Mouse (Mus musculus) liver, postnatal 0 days (tissue): Measurements from ENCODE around the gene Miga1. TPM values are rescaled to one million over a fixed set of nuclear protein-coding genes. Genes with fewer than 3 reads are reported as not detected.
"Not testable (repeated sequence)": the region's sequence is repeated elsewhere in the genome, so short reads cannot be mapped to it uniquely, and the experiment has no call there.

Experiments
- ATAC-seq: fragments of 200-750 bp; cut with Nextera tagmentation; 2 replicates; pipeline ENCODE4 v1.8.0; 2017; ENCODE audit warnings: mild to moderate bottlenecking, moderate library complexity
- DNase-seq: peaks from one replicate; pipeline ENCODE4 v3.0.0-alpha.2; 2016
- H3K27ac ChIP-seq: fragments of 300-500 bp; sonication (generic); 2 replicates; pipeline ENCODE4 v1.5.1; 2014; ENCODE audit warnings: antibody characterized with exemption, moderate library complexity, mild to moderate bottlenecking, low read depth
- H3K27me3 ChIP-seq: fragments of 300-500 bp; sonication (generic); 2 replicates; pipeline ENCODE4 v1.6.1; 2014; ENCODE audit warnings: low read length, control low read depth, mixed read lengths; ENCODE audit not compliant: insufficient read depth
- H3K36me3 ChIP-seq: fragments of 300-500 bp; sonication (generic); replicated peaks from 2 replicates; pipeline ENCODE4 v1.6.1; 2014; ENCODE audit warnings: mild to moderate bottlenecking, control low read depth, low read length, moderate library complexity, mixed read lengths; ENCODE audit not compliant: insufficient read depth
- H3K4me1 ChIP-seq: fragments of 300-500 bp; sonication (generic); 2 replicates; pipeline ENCODE4 v1.6.1; 2014; ENCODE audit warnings: antibody characterized with exemption, mild to moderate bottlenecking, control low read depth; ENCODE audit not compliant: insufficient read depth
- H3K4me2 ChIP-seq: fragments of 300-500 bp; sonication (generic); 2 replicates; pipeline ENCODE4 v1.6.1; 2014; ENCODE audit warnings: low read depth, mild to moderate bottlenecking, low read length, moderate library complexity, mixed read lengths
- H3K4me3 ChIP-seq: fragments of 300-500 bp; sonication (generic); 2 replicates; pipeline ENCODE4 v1.5.1; 2014; ENCODE audit warnings: low read depth, low read length
- H3K9ac ChIP-seq: fragments of 300-500 bp; sonication (generic); replicated peaks from 2 replicates; pipeline ENCODE4 v1.6.1; 2014; ENCODE audit warnings: mild to moderate bottlenecking, moderate library complexity
- H3K9me3 ChIP-seq: fragments of 300-500 bp; sonication (generic); 2 replicates; pipeline ENCODE4 v1.6.1; 2016; ENCODE audit warnings: mild to moderate bottlenecking, control low read depth, low read length, mixed read lengths
- CTCF ChIP-seq: sonication (generic); IDR thresholded peaks from 2 replicates; pipeline ENCODE4 v1.5.1; 2016; ENCODE audit warnings: antibody characterized with exemption, low read depth
- EP300 ChIP-seq: IDR thresholded peaks from 2 replicates; pipeline ENCODE4 v1.6.1; 2016; ENCODE audit warnings: antibody characterized with exemption, low read depth, mild to moderate bottlenecking
- WGBS: fragments of 180-500 bp; shearing (Covaris S2); extraction: QIAGEN DNeasy Blood & Tissue Kit; methylation state at CpG from one replicate; pipeline ENCODE4 v1.1.7; 2014; ENCODE audit not compliant: insufficient replicate concordance; 5-methylcytosine and 5-hydroxymethylcytosine counted together
- polyA plus RNA-seq: library from polyadenylated mRNA; unstranded; fragments of >200 nt; fragmentation: Nextera tagmentation; extraction: Ambion mirVana; gene quantifications from 2 replicates; pipeline ENCODE4 v1.2.1, GENCODE M21; 2015

Gene Miga1
- polyA plus RNA-seq, 1 experiment from 2014 or later = 3.2 TPM

- no peaks in the 10 kb centered on the region for H3K27me3 ChIP-seq
- no peak overlapping the region for H3K4me3 ChIP-seq
- no peak overlapping the region for H3K27ac ChIP-seq
- H3K4me1 ChIP-seq = no peaks in the 10 kb centered on the region; the same call in 1 of the 2 replicates
- ATAC-seq (peak; percentile 95), DNase-seq (peak; percentile 85)
- no peaks in the 10 kb centered on the region for H3K9me3 ChIP-seq
- H3K4me2 ChIP-seq = no peak overlapping the region
- H3K9ac ChIP-seq = no peak overlapping the region
- TF ChIP-seq CTCF (peak; percentile 100), EP300 (no peak)
- WGBS = 11% methylated on average over 7 of the region's 7 CpGs
- peaks cover under 1% of the 10 kb centered on the region; the same call in 1 of the 2 replicates for H3K36me3 ChIP-seq
Observed at GRCm38 (mm10) chr3:152315613-152316012, 24.6 kb downstream of the Miga1 start.

DNA sequence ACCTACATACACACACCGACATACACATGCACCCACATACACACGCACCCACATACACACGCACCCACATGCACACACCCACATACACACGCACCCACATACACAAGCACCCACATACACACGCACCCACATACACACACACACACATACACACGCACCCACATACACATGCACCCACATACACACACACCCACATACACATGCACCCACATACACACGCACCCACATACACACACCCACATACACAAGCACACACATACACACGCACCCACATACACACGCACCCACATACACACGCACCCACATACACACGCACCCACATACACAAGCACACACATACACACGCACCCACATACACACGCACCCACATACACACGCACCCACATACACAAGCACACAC is 25.5 kb downstream of the Miga1 start:
- not testable (repeated sequence) for H3K9ac ChIP-seq, H3K4me2 ChIP-seq, DNase-seq, H3K4me1 ChIP-seq, H3K36me3 ChIP-seq, ATAC-seq, H3K27ac ChIP-seq, H3K9me3 ChIP-seq, H3K4me3 ChIP-seq, H3K27me3 ChIP-seq
- 74% methylated on average over 14 of the region's 14 CpGs for WGBS

- Histone ChIP-seq H3K9ac (no peak overlapping the region), H3K9me3 (no peaks in the 10 kb centered on the region), H3K27me3 (no peaks in the 10 kb centered on the region), H3K27ac (0 out of 2 replicates have a peak overlapping the region, but pooled peaks have one; percentile 23), H3K36me3 (no peaks in the 10 kb centered on the region; the same call in 1 of the 2 replicates), H3K4me2 (no peak overlapping the region), H3K4me3 (no peak overlapping the region), H3K4me1 (peaks cover 6% of the 10 kb centered on the region)
- TF ChIP-seq CTCF (no peak), EP300 (no peak)
- no peak for ATAC-seq
- no peak for DNase-seq
- WGBS = 88% methylated on average over 9 of the region's 9 CpGs
Observed at GRCm38 (mm10) chr3:152309250-152309645, 31.0 kb downstream of the Miga1 start.

- Histone ChIP-seq H3K4me1 (peaks cover 6% of the 10 kb centered on the region), H3K36me3 (no peaks in the 10 kb centered on the region; the same call in 1 of the 2 replicates), H3K9me3 (no peaks in the 10 kb centered on the region), H3K4me2 (no peak overlapping the region), H3K27ac (peak overlapping the region; percentile 23; the same call in 1 of the 2 replicates), H3K4me3 (no peak overlapping the region), H3K9ac (no peak overlapping the region), H3K27me3 (no peaks in the 10 kb centered on the region)
- 33% methylated on average over 10 of the region's 10 CpGs for WGBS
- no peak for DNase-seq
- ATAC-seq = peak; percentile 67
- TF ChIP-seq CTCF (no peak), EP300 (no peak)
Observed at GRCm38 (mm10) chr3:152308485-152309249, 31.5 kb downstream of the Miga1 start.

GRCm38 (mm10) chr3:152305971-152306370 is 34.2 kb downstream of the Miga1 start:
- TF ChIP-seq EP300 (no peak), CTCF (no peak)
- WGBS = 80% methylated on average over 4 of the region's 4 CpGs
- no peak for ATAC-seq

GRCm38 (mm10) chr3:152305080-152305479 is 35.1 kb downstream of the Miga1 start:
- Histone ChIP-seq H3K4me1 (peaks cover 6% of the 10 kb centered on the region), H3K36me3 (peaks cover 4% of the 10 kb centered on the region), H3K27ac (no peak overlapping the region), H3K4me3 (no peak overlapping the region), H3K9ac (no peak overlapping the region), H3K4me2 (no peak overlapping the region), H3K27me3 (no peaks in the 10 kb centered on the region), H3K9me3 (no peaks in the 10 kb centered on the region)
- 80% methylated on average over 8 of the region's 8 CpGs for WGBS
- DNase-seq (no peak), ATAC-seq (no peak)
- TF ChIP-seq CTCF = no peak

More at GRCm38 (mm10) chr3:152305971-152306370, 34.2 kb downstream of the Miga1 start:
- H3K4me3 ChIP-seq = no peak overlapping the region
- no peak overlapping the region for H3K9ac ChIP-seq
- H3K9me3 ChIP-seq = no peaks in the 10 kb centered on the region
- H3K27me3 ChIP-seq = no peaks in the 10 kb centered on the region
- peaks cover 6% of the 10 kb centered on the region for H3K4me1 ChIP-seq
- H3K4me2 ChIP-seq = no peak overlapping the region
- DNase-seq = no peak
- H3K36me3 ChIP-seq = peaks cover 4% of the 10 kb centered on the region
- no peak overlapping the region for H3K27ac ChIP-seq
